Mouse (Mus musculus) G1E-ER4 (cell line): Measurements from ENCODE around the gene Cacng7. TPM values are rescaled to one million over a fixed set of nuclear protein-coding genes. Genes with fewer than 3 reads are reported as not detected.

Experiments
- GATA1 ChIP-seq: IDR thresholded peaks from one replicate; pipeline ENCODE4 v1.8.0; 2012; ENCODE audit warnings: low read length, inconsistent platforms
- polyA plus RNA-seq: library from polyadenylated mRNA; stranded (reverse); fragments of >175 nt; gene quantifications from 2 replicates; pipeline ENCODE4 v1.2.3, GENCODE M21; 2012

Cacng7 gene
- polyA plus RNA-seq, 1 experiment: not detected

GRCm38 (mm10) chr7:3299941-3300617 is 32.7 kb upstream of the Cacng7 start:
- TF ChIP-seq GATA1: no peak

GRCm38 (mm10) chr7:3300891-3301627 is 31.7 kb upstream of the Cacng7 start:
- no peak for TF ChIP-seq GATA1

- no peak for TF ChIP-seq GATA1
Observed at GRCm38 (mm10) chr7:3301628-3302555, 30.9 kb upstream of the Cacng7 start.

GRCm38 (mm10) chr7:3302556-3303275 is 30.0 kb upstream of the Cacng7 start:
- no peak for TF ChIP-seq GATA1

- no peak for TF ChIP-seq GATA1
Observed at GRCm38 (mm10) chr7:3303276-3303781, 29.4 kb upstream of the Cacng7 start.

GRCm38 (mm10) chr7:3303789-3304188 is 29.0 kb upstream of the Cacng7 start:
- no peak for TF ChIP-seq GATA1

GRCm38 (mm10) chr7:3304298-3304697 is 28.5 kb upstream of the Cacng7 start:
- no peak for TF ChIP-seq GATA1

- TF ChIP-seq GATA1: no peak
Observed at GRCm38 (mm10) chr7:3306400-3306799, 26.4 kb upstream of the Cacng7 start.

GRCm38 (mm10) chr7:3308646-3309045 is 24.1 kb upstream of the Cacng7 start:
- TF ChIP-seq GATA1: no peak

- TF ChIP-seq GATA1: no peak
Observed at GRCm38 (mm10) chr7:3310233-3310632, 22.5 kb upstream of the Cacng7 start.

- TF ChIP-seq GATA1: no peak
Observed at GRCm38 (mm10) chr7:3313571-3313970, 19.2 kb upstream of the Cacng7 start.

- TF ChIP-seq GATA1: no peak
Observed at GRCm38 (mm10) chr7:3314121-3314520, 18.6 kb upstream of the Cacng7 start.

GRCm38 (mm10) chr7:3317704-3318103 is 15.1 kb upstream of the Cacng7 start:
- no peak for TF ChIP-seq GATA1

- TF ChIP-seq GATA1: no peak
Observed at GRCm38 (mm10) chr7:3320856-3321255, 11.9 kb upstream of the Cacng7 start.

GRCm38 (mm10) chr7:3323826-3324225 is 8.9 kb upstream of the Cacng7 start:
- no peak for TF ChIP-seq GATA1
